Mouse (Mus musculus) cerebellum, postnatal 36 days (tissue): ENCODE results near the gene Tma7.

Source experiments
- DNase-seq, 2 experiments: peaks; one replicate each; pipeline ENCODE4 v3.0.0; 2021 to 2022; ENCODE audit warnings: mixed read lengths in 2 of 2

The Tma7 gene

DNA sequence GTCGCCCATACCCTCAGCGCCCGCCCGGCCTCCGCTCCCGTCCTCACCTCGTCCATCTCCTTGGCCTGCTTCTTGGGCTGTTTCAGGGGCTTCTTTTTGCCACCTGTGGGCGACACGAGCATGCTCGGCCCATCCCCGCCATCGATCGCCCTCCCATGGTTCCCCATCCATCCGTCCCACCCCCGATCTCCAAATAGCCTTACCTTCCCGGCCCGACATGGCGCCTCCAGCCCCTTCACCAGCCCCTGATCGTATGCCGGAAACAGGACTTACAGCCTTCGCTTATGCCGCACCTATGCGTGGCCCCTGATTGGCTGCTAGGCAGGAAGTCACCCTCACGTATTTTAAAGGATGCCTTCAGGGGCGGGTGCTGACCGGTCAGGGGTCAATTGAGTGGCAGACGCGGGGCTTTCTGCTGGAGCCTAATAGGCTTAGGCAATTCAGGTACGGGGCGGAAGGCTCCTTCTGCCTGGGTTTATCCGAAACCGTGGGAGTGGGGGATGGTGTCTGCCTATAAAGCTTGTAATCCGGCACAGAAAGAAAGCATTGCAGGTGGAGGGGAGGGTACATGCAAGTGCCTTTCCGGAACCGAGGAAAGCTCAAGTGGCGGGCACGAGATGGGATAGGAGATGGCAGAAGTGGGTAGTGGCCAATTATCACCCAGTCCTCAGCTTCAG lies at the start of gene Tma7, which contains the start of gene Ccdc51:
Gene Tma7, minus strand, starts transcription at position 464 of the 677 bp plus-strand sequence.
Gene Ccdc51, plus strand, starts transcription at position 370 of the 677 bp plus-strand sequence.
- DNase-seq, result peak; percentile 83

- DNase-seq, result no peak
These were observed 47.7 kb upstream of the Tma7 start for GRCm38 (mm10) chr9:109130076-109130475.

DNA sequence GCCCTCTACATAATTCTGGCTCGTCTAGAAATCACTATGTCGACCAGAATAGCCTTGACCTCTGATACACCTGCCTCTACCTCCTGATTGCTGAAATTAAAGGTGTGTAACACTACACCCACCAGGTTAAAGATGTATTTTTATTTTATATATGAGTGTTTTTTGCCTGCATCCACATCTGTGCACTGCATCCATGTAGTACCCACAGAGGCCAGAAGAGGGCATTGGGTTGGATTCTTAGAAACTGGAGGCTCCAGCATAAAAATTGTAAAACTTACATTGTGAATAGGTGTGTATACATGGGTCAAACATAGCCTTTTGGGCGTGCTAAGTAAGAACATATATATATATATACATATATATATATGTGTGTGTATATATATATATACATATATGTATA lies 45.8 kb upstream of the Tma7 start:
- DNase-seq, result no peak

DNA sequence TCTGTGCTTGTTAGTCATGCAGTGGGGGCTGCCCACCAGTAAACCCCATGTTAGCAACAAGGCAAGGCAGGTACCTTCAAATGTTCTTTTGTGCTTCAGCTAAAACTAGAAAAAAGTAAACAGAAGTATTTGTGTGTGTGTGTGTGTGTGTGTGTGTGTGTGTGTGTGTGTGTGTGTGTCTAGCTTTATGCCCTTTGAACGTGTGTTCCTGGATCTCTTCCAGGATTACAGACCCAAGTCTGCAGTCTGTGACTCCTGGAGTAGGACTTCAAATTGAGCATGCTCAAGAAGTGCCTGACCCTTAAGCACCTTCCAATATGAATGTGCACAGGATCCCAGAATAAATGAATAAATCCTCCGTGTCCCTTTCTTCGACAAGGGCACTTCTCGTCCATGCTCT lies 44.7 kb upstream of the Tma7 start:
- DNase-seq, result no peak

DNA sequence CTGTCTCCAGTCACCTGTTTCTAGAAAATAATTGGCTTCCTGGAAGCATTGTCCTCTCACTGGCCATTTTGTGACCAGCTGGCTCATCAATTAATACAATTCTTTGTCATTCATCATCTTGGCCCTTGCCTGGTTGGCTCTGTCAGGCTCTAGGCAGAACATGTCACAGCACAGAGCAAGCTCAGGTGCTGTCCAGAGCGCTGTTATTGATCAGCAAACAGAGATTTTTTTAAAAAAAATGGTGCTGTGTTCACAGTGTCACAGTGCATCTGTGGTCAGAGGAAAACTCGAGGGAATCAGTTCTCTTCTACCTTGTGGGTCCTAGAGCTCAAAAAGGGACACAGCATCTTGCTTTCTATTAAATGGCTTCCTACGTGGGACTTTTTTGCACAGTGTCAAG lies 43.1 kb upstream of the Tma7 start:
- DNase-seq, result no peak

DNA sequence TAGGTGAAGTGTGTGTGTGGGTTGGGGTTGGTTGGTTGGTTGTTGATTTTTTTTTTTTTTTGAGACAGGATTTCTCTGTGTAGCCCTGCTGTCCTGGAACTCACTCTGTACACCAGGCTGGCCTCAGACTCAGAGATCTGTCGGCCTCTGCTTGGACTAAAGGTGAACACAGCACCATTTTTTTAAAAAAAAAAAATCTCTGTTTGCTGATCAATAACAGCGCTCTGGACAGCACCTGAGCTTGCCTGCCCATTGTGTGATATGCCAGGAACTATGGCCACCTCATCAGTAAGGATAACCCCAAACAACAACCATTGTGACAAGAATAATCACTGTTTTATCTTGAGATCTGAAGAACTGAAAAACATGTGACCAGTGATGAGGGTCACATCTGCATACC lies 42.7 kb upstream of the Tma7 start:
- no peak for DNase-seq

DNA sequence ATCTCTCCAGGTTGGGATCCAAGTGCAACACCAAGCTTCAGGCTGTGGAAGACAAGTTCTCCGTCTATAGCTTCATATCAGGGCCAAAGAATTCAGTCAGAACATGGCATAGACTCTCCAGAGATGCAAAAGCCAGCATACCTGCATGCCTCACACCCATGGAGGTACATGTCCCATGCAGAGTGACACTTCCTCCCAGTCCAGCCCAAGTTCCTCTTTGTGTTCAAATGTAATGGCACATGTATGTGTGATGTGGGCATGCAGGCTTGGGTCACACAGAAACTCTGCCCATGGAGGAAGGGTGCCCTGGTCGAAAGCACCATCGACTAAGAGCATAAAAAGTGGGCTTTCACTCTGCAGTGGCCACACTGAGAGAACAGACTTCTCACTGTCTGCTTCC lies 41.8 kb upstream of the Tma7 start:
- DNase-seq, result no peak

DNA sequence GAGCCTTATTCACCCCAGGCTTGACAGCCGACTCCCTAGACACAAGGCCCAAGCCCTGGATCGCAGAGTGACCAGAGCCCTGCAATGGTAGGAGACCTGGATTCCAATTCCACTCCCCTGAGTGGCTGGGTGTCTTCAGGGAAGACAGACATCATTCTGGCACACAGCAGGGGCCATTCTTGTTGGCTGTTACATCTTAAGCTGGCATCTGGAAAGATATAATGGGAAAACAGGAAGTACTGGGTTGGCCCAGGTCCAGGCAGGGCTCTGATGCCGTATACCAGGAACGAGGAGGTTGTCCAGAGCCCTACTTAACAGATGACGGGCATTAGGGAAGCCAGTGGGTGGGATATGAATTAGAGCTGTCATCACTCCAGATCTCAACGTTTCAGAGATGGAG lies 40.9 kb upstream of the Tma7 start:
- DNase-seq, result no peak

DNA sequence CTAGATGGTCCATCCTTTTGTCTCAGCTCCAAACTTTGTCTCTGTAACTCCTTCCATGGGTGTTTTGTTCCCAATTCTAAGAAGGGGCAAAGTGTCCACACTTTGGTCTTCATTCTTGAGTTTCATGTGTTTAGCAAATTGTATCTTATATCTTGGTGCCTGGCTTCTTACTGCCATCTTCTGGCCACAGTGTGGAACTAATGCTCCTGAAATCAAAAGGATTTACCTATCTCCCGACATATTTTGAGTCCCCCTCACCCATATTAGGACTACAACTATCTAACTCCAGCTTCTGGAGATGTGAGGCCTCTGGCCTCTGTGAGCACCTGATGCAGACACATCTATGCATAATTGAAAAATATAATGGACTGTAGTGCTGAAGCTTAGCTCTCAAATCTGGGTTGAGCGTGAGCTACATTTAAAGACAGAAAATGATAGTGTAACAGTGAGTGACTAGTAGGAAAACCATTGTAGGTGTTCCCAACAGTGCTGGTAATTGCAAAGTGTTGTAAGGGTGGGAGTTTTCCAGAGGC lies 40.2 kb upstream of the Tma7 start:
- DNase-seq, result peak in 1 of 2 experiments; percentile 53

DNA sequence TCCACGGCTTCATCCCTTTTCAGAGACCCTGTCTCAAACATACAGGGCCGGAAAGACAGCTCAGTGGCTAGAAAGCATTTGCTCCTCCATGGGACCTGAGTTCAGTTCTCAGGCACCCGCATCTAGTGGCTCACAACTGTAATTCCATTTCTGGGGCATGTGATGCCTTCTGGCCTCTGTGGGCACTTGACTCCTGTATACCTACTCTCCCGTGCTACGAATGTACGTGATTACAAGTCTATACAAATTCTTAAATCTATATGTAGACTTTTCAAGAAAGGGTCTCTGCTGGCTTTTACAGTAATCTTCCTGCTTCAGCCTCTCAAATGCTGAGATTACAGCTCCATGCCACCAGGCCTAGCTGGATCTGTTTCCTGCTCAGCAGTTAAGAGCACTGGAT lies 38.6 kb upstream of the Tma7 start:
- no peak for DNase-seq

DNA sequence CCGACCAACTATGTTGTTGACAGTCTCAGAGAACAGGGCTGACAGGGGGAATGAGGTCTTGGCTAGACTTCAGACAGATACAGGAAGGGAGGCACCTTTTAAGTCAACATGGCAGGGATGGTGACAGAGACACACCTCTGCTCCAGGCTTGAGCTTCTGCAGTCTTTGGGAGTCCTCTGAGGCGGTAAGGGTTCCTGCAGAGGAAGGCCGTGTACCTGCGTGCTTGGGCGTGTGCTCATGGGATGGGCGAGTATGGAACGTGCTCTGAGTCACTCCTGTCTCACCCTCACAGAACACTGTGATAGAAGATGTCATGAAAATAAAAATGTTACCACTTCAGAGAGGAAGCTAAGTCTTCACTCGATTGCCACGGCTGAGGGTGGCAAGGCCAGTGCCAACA lies 37.2 kb upstream of the Tma7 start:
- no peak for DNase-seq

DNA sequence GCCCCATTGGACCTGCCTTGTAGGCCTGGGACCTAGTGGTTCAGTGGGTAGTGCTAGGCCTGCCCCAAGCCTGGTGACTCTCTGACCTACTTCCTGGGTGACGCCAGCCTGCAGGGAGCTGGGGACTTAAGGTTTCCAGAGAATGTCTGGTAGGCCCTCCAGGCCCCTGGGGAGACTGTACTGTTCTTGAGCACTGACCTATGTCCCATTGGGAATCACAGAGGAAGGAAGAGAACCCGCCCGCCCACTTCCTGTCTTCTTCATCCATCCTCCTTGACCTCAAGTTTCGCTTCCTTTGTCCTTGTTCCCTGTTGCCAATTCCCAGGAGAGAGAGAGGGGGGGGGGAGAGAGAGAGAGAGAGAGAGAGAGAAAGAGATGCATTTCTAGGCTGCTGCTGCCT lies 35.7 kb upstream of the Tma7 start:
- no peak for DNase-seq

- no peak for DNase-seq
These were observed 33.8 kb upstream of the Tma7 start for GRCm38 (mm10) chr9:109116205-109116604.

- no peak for DNase-seq
These were observed 32.5 kb upstream of the Tma7 start for GRCm38 (mm10) chr9:109114871-109115270.

GRCm38 (mm10) chr9:109114276-109114675 lies 31.9 kb upstream of the Tma7 start:
- no peak for DNase-seq

DNA sequence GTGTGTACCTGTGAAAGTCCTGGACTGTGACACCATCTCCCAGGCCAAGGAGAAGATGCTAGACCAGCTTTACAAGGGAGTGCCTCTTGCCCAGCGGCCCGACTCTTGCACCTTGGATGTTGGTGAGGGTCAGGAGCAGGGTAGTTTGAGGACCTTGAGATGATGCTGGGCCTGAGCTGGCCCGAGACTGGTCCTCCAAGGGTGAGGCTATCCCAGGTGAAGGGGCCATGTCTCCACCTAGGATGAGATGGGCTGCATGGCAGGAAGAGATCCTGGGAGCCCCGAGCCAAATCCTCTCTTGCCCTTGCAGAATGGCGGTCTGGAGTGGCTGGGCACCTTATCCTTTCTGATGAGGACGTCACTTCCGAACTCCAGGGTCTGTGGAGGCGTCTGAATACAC lies 30.9 kb upstream of the Tma7 start:
- DNase-seq, result no peak

DNA sequence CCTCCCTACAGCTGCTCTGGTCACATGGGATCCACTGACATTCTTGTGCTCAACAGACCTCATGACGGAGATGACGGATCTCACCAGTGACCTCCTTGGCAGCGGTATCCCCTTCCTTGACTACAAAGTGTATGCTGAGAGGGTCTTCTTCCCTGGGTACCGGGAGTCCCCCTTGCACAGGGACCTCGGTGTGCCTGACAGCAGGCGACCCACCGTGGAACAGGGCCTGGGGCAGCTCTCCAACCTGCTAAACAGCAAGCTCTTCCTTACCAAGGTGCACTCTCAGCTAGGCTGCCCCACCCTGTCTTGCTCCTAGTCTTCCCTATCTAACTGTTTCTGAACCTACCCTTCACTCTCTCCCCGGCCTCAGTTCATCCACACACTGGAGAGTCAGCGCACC lies 29.2 kb upstream of the Tma7 start:
- DNase-seq, result no peak

GRCm38 (mm10) chr9:109111101-109111500 lies 28.7 kb upstream of the Tma7 start:
- DNase-seq, result no peak

DNA sequence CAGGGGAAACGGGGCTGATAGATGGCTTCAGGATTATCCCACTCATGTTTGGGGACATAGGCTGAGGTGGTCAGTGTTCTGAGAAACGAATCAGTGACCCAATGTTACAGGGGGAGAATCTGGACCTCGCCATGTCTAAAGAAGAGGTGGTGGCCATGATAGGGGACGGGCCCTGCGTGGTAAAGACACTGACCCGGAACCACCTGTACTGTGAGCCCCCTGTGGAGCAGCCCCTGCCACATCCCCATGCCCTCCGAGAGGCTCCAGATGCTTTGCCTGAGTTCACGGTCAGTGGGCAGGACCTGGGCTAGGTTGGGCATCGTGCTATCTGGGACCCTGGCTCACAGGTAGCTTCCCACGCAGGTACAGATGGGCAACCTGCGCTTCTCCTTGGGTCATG lies 27.9 kb upstream of the Tma7 start:
- DNase-seq, result no peak

DNA sequence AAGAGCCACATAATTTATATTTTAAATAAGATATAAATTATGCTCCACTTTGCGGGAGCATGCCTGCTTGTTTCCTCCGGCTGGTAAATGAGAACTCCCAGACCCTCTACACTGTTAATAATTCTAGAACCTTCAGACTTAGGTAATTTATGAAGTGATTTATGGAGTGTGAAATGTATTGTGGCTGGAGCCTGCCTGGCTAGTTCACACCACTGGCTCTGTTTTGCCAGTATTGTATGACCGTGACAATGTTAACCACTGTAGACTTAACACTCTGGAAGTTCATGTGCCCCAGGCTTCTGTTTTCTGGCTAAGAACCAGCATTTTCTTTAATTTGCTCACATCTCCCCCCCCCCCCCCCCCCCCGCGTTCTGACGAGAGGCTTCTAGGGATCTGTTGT lies 25.0 kb upstream of the Tma7 start:
- no peak for DNase-seq

DNA sequence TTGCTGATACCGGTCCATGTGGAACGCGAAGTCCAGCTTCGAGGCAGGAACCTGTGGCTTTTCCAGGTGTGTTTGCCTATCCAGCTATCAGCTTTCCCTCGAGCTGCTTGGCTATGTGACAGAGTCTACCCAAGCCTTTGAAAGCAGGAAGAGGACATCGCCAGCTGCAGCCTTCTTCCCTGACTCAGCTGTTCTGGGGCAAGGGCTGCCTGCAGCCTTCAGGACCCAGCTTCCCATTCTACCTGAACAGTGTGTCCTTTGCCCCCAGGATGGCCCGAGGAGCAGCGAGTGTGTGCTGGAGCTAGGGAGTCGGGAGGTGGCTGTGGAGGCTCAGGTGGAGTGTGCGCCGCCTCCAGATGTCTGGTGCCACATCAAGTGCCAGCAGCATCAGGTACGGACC lies 23.3 kb upstream of the Tma7 start:
- DNase-seq, result no peak

GRCm38 (mm10) chr9:109105011-109105410 lies 22.6 kb upstream of the Tma7 start:
- DNase-seq, result no peak

GRCm38 (mm10) chr9:109104083-109104482 lies 21.7 kb upstream of the Tma7 start:
- DNase-seq, result no peak

- DNase-seq, result no peak
These were observed 20.9 kb upstream of the Tma7 start for GRCm38 (mm10) chr9:109103250-109103649.

DNA sequence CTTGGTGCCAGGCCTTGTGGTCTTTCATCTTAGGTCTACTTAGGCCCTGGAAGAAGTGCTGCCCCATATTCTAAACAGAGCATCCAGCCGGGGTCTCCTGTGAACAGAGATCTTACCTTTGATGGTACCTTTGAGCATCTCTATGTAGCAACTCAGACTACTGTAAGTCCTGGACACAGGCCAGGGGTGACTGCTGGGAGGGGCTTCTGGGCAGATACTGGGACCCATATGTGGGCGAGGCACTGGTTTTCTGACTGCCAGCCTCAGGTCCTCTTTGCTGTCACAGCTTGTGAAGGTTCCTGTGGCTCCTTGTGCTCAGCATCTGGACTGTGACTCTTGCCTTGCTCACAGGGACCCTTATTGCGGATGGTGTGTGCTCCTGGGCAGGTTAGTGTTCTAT lies 20.2 kb upstream of the Tma7 start:
- DNase-seq, result no peak
